Mouse (Mus musculus) megakaryocyte, adult 5-6 weeks (primary cell): ENCODE data around the gene Galnt14. TPM values are rescaled to one million over a fixed set of nuclear protein-coding genes. Genes with fewer than 3 reads are reported as not detected.

Experiments used
- ATAC-seq: 2 replicates; pipeline ENCODE4 v1.8.0; 2016; ENCODE audit warnings: mild to moderate bottlenecking, inconsistent platforms; ENCODE audit not compliant: poor library complexity, severe bottlenecking
- total RNA-seq, 2 experiments: library from RNA; stranded (forward) in 1 of 2; stranded (reverse) in 1 of 2; fragments of 153-499, 151-499 nt in 1 of 2; fragments of 221-1000, 200-1000 nt in 1 of 2; gene quantifications; 2 replicates each; pipeline versions ENCODE4 v1.2.3 to v1.2.4; 2015 to 2017

The Galnt14 gene
- total RNA-seq, 2 experiments from 2014 or later, result not detected

DNA sequence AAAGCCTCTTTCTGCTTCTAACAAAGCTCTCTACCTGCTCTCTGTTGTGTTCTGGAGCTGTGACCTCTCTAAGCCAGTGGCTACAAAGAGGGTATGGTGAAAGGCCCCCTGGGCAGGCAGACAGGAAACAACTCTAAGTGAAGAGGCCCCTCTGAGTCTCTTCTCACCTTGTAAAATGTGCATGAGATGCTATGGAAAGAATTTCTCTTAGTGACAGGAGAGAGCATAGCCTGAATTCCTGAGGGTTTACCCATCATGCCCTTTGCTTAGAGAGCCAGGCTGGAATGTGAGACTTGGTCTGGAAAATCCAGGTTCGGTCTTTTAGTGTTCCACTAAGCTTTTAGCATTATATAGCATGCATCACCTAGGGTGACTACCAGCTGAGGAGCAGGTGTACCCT is 136.1 kb downstream of the Galnt14 start:
- no peak for ATAC-seq

DNA sequence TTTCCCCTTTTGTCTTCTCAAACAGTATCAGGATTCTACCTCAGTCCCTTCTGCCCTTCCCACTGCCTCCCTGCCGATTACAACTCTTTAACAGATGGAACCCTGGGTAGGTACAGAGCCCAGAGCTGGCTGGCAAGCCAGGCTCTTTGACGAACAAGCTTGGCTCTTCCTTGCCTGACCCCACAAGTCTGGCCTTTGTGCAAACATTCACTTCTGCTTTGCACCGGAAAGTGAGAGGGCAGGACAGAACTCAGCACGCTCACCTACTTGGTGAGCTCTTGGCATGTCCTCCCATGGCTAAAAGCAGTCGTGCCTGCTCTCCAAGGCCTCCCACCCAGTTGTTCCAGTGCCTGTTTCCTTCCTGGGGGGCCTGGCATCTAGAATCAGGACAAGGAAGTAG is 137.4 kb downstream of the Galnt14 start:
- peak; percentile 57 for ATAC-seq

DNA sequence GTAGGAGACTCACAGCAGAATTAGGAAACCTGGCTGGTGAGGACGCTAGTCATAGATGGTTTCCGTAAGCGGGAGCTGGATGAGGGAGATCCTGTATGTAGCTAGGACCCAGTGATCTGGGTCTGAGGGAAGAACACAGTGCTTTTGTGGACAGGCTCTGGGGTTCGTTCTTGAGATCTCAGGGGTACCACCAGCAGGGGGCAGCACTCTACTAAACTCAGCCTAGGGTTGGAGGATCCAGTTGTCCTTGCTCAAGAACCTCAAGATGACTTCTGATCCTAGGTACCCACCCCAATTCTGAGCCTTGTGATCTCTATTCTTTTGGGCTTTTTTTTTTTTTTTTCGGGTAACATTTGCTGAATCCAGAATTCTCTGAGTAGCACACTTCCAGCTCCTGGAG is 137.8 kb downstream of the Galnt14 start:
- peak; percentile 82 for ATAC-seq

DNA sequence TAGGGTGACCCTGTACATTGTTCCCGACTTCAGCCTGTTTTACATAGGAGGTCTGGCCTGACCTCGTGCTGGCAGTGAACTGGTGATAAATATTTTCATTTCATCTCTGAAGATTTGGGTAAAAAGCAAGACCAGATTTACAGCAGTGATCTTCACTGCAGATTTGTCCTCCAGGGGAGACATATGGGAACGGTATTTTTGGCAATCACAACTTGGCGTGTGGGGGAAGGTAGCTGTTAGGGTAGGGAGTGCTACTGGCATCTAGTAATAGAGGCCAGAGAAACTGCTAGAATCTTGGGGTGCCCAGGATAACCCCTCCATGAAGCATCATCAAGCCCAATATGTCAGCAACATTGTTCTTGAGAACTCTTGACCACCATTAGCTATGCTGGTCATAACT is 138.3 kb downstream of the Galnt14 start:
- ATAC-seq, result no peak

DNA sequence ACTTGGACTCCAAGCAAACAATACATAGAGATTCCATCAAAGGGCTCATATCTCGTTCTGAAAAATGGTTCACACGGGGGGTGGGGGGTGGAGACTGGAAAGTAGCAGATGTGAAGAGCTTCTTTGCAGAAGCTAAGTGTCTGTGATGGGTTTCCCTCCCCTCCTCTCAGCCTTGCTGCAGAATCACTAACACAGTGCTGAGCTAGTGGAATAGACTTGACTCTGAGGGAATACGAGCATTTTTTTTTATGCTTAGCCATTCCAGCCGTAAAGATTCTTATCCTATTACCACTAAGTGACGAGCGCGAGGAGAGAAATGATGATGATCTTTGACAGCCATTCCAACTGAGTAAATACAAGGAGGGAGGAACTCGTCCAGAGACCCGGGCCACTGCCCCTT is 142.0 kb downstream of the Galnt14 start:
- ATAC-seq, result no peak

- ATAC-seq, result no peak
Measured at GRCm38 (mm10) chr17:73561149-73561548, 149.1 kb downstream of the Galnt14 start.

GRCm38 (mm10) chr17:73560208-73560784 is 150.0 kb downstream of the Galnt14 start:
- ATAC-seq, result no peak

DNA sequence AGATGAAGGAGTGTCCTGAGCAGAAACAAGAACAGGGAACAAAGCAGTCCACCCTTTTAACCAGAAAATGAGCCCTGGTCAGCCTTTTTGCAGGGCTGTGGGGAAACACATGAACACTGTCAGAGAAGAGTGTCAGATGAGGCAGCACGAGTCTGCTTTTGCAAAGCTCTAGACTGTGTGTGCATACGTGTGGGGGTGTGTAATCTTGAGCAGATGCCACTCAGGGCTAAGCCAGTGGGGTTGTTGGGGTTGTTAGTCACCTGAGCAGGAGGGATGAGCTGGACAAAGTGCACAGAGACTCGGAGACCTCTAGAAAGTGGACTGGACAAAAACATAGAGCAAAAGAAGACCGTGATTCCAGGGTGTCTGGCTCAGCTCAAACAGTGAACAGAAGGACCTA is 150.8 kb downstream of the Galnt14 start:
- ATAC-seq, result no peak

- no peak for ATAC-seq
Measured at GRCm38 (mm10) chr17:73557101-73557500, 153.2 kb downstream of the Galnt14 start.

DNA sequence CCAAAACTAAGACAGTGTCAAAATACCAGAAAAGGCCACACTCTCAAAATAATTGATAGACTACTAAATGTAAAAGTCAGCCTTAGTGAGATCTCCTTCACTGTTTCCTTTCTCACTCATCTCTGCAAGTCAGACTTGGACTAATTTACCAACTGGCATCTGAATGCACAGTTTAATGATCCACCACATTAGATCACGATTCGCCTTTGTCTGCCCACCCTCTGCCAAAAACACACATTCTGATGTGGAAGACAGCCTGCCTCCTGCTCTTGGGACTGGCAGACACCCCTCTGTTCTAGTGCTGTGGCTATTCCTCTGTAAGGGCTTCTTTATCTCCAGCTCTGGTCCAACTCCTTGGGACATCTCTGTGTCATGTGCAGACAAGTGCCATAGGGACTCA is 153.8 kb downstream of the Galnt14 start:
- ATAC-seq, result no peak

- ATAC-seq, result no peak
Measured at GRCm38 (mm10) chr17:73554668-73555067, 155.6 kb downstream of the Galnt14 start.

- ATAC-seq, result no peak
Measured at GRCm38 (mm10) chr17:73548783-73549566, 161.3 kb downstream of the Galnt14 start.

DNA sequence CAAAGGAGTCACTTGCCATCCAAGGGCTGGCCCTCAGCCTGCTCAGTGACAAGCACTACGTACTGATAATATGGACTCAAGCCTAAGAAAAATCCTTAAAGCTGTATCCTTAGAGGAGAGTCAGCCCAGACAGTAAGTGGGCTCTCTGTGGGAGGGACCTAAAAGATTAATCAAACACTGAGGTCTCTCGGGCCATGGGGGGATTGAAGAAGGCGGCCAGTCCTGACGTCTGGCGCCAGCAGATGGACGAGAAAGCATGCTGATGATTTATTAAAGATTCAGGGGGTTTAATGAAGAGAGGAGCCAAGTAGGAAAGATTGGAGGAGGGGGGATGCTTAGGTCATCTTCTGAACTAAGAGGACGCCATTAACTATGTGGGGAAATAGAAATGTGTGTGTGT is 162.1 kb downstream of the Galnt14 start:
- no peak for ATAC-seq

GRCm38 (mm10) chr17:73547483-73547882 is 162.8 kb downstream of the Galnt14 start:
- ATAC-seq, result no peak

- no peak for ATAC-seq
Measured at GRCm38 (mm10) chr17:73541911-73542310, 168.3 kb downstream of the Galnt14 start.

GRCm38 (mm10) chr17:73541233-73541570 is 169.1 kb downstream of the Galnt14 start:
- ATAC-seq, result no peak

- no peak for ATAC-seq
Measured at GRCm38 (mm10) chr17:73540409-73541232, 169.6 kb downstream of the Galnt14 start.

- ATAC-seq, result peak; percentile 62
Measured at GRCm38 (mm10) chr17:73531896-73532295, 178.4 kb downstream of the Galnt14 start.

DNA sequence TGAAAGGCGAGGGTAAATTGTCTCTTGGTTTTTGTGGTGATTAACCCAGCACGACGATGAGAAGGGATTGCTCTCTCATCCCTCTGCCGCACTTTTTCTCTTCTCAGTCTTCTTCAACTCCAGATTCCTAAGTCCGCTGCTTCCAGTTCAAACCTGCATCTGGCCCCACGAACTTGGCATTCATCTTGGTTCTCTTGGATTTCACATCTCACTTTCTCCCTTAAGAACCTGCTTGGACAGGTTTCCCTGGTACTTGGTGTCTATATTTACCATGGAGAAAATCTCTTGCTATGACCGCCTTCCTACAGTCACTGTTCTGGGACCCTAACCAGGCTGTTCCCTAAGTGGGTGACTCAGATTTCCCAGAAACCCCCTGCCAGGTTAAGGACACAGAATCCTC is 188.1 kb downstream of the Galnt14 start:
- no peak for ATAC-seq

DNA sequence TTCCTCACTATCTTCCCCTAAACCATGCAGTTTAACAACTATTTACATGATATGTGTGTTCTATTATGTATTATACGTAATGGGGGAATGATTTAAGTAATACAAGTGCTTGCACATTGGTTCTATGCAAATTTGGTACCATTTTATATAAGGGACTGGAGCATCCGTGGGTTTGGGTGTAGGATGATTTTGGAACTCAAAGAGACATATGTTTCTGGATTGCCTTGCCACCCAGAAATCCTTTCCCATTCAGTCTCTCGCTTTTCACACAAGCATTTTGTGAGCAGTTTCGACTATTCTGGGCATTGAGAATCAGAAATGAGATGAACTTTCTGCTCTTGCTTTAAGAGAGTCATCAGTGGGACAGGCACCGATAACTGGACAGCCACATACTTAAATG is 190.9 kb downstream of the Galnt14 start:
- no peak for ATAC-seq

- no peak for ATAC-seq
Measured at GRCm38 (mm10) chr17:73518359-73518758, 191.9 kb downstream of the Galnt14 start.

GRCm38 (mm10) chr17:73515506-73515905 is 194.7 kb downstream of the Galnt14 start:
- no peak for ATAC-seq
